Mouse (Mus musculus) layer of hippocampus, adult 11-12 months (tissue): ENCODE data around the gene Trappc11.
A peak's percentile ranks its signal among the peaks of the same experiment; 100 is the strongest.
"Not testable (repeated sequence)": the region's sequence is repeated elsewhere in the genome, so short reads cannot be mapped to it uniquely, and the experiment has no call there.

Experiments used
- DNase-seq: peaks from one replicate; pipeline ENCODE4 v3.0.0; 2022; ENCODE audit warnings: low spot score

Gene Trappc11

GRCm38 (mm10) chr8:47482354-47483071 is 50.8 kb downstream of the Trappc11 start:
- DNase-seq: no peak

GRCm38 (mm10) chr8:47480039-47480438 is 53.2 kb downstream of the Trappc11 start:
- DNase-seq: no peak

GRCm38 (mm10) chr8:47461650-47462049 is 71.6 kb downstream of the Trappc11 start:
- DNase-seq: peak; percentile 52

GRCm38 (mm10) chr8:47459216-47459749 is 74.0 kb downstream of the Trappc11 start:
- DNase-seq: no peak

GRCm38 (mm10) chr8:47458591-47458990 is 74.7 kb downstream of the Trappc11 start:
- DNase-seq: no peak

GRCm38 (mm10) chr8:47449211-47449610 is 84.1 kb downstream of the Trappc11 start:
- not testable (repeated sequence) for DNase-seq

GRCm38 (mm10) chr8:47446312-47447046 is 86.8 kb downstream of the Trappc11 start, which contains the start of gene Stox2:
TSS of gene Stox2 (minus strand) at chr8:47446362.
- DNase-seq: no peak
